Mouse (Mus musculus): ENCODE measurements around the gene Pip5k1a. TPM values are rescaled to one million over a fixed set of nuclear protein-coding genes. Genes with fewer than 3 reads are reported as not detected.
"Not testable (repeated sequence)": the region's sequence is repeated elsewhere in the genome, so short reads cannot be mapped to it uniquely, and the experiment has no call there.

The Pip5k1a gene
- polyA plus RNA-seq, 1 experiment from 2014 or later: 12.7 TPM

GRCm38 (mm10) chr3:95140289-95140595 is 33.5 kb upstream of the Pip5k1a start:
- no peaks in the 10 kb centered on the region for H3K9me3 ChIP-seq (ENCODE audit: control insufficient read depth, low read length)
- H3K4me1 ChIP-seq (ENCODE audit: control insufficient read depth in 2 of 2, insufficient read depth in 2 of 2, low read length in 2 of 2): peaks cover 0 to 7% of the 10 kb centered on the region in 2 experiments; a peak in 2 of 4 replicates
- peak overlapping the region; percentile 52 for H3K4me2 ChIP-seq (ENCODE audit: low read length)
- H3K27ac ChIP-seq (replicated peaks in 1 of 2; ENCODE audit: control insufficient read depth in 1 of 2, insufficient read depth in 1 of 2, low read depth in 2 of 2, low read length in 2 of 2): no peak overlapping the region
- H3K4me3 ChIP-seq (ENCODE audit: control insufficient read depth in 1 of 2, insufficient read depth in 1 of 2, low read depth in 1 of 2, low read length in 2 of 2): peak overlapping the region in 1 of 2 experiments; percentile 13; a peak in 1 of 4 replicates
- no peaks in the 10 kb centered on the region for H3K27me3 ChIP-seq (ENCODE audit: control insufficient read depth, insufficient read depth, low read length)
- peaks cover 9% of the 10 kb centered on the region; the same call in 1 of the 2 replicates for H3K36me3 ChIP-seq (ENCODE audit: control insufficient read depth, insufficient read depth, low read length)
- no peak for ATAC-seq (ENCODE audit: insufficient number of reproducible peaks, insufficient read depth, low FRiP score, low read depth)
- 0 out of 2 replicates have a peak overlapping the region, but pooled peaks have one; percentile 30 for H3K9ac ChIP-seq (ENCODE audit: low read length)
- WGBS: 44% methylated on average over 18 of the region's 18 CpGs

- no peaks in the 10 kb centered on the region for H3K9me3 ChIP-seq (ENCODE audit: control insufficient read depth, low read length)
- H3K36me3 ChIP-seq (ENCODE audit: control insufficient read depth, insufficient read depth, low read length): peaks cover 9% of the 10 kb centered on the region; the same call in 1 of the 2 replicates
- H3K27me3 ChIP-seq (ENCODE audit: control insufficient read depth, insufficient read depth, low read length): no peaks in the 10 kb centered on the region
- 0 out of 2 replicates have a peak overlapping the region, but pooled peaks have one; percentile 30 for H3K9ac ChIP-seq (ENCODE audit: low read length)
- WGBS: 58% methylated on average over 25 of the region's 25 CpGs
- peaks cover 0 to 12% of the 10 kb centered on the region in 2 experiments; a peak in 2 of 4 replicates for H3K4me1 ChIP-seq (ENCODE audit: control insufficient read depth in 2 of 2, insufficient read depth in 2 of 2, low read length in 2 of 2)
- ATAC-seq (ENCODE audit: insufficient number of reproducible peaks, insufficient read depth, low FRiP score, low read depth): no peak
- H3K27ac ChIP-seq (replicated peaks in 1 of 2; ENCODE audit: control insufficient read depth in 1 of 2, insufficient read depth in 1 of 2, low read depth in 2 of 2, low read length in 2 of 2): no peak overlapping the region
- H3K4me3 ChIP-seq (ENCODE audit: control insufficient read depth in 1 of 2, insufficient read depth in 1 of 2, low read depth in 1 of 2, low read length in 2 of 2): peak overlapping the region in 1 of 2 experiments; percentile 13; a peak in 1 of 4 replicates
- H3K4me2 ChIP-seq (ENCODE audit: low read length): peak overlapping the region; percentile 52
Measured at GRCm38 (mm10) chr3:95139586-95140288, 33.0 kb upstream of the Pip5k1a start.

- no peaks in the 10 kb centered on the region for H3K27me3 ChIP-seq (ENCODE audit: control insufficient read depth, insufficient read depth, low read length)
- peaks cover 5 to 17% of the 10 kb centered on the region in 2 experiments for H3K4me1 ChIP-seq (ENCODE audit: control insufficient read depth in 2 of 2, insufficient read depth in 2 of 2, low read length in 2 of 2)
- WGBS: 91% methylated on average over 3 of the region's 3 CpGs
- no peak overlapping the region for H3K27ac ChIP-seq (replicated peaks in 1 of 2; ENCODE audit: control insufficient read depth in 1 of 2, insufficient read depth in 1 of 2, low read depth in 2 of 2, low read length in 2 of 2)
- no peaks in the 10 kb centered on the region for H3K9me3 ChIP-seq (ENCODE audit: control insufficient read depth, low read length)
- no peak for ATAC-seq (ENCODE audit: insufficient number of reproducible peaks, insufficient read depth, low FRiP score, low read depth)
- H3K4me3 ChIP-seq (ENCODE audit: control insufficient read depth in 1 of 2, insufficient read depth in 1 of 2, low read depth in 1 of 2, low read length in 2 of 2): no peak overlapping the region
- H3K36me3 ChIP-seq (ENCODE audit: control insufficient read depth, insufficient read depth, low read length): peaks cover 17% of the 10 kb centered on the region; the same call in 1 of the 2 replicates
- no peak overlapping the region for H3K9ac ChIP-seq (ENCODE audit: low read length)
- H3K4me2 ChIP-seq (ENCODE audit: low read length): no peak overlapping the region
Measured at GRCm38 (mm10) chr3:95136336-95136735, 29.6 kb upstream of the Pip5k1a start.

GRCm38 (mm10) chr3:95135433-95136052 is 28.8 kb upstream of the Pip5k1a start:
- ATAC-seq (ENCODE audit: insufficient number of reproducible peaks, insufficient read depth, low FRiP score, low read depth): no peak
- WGBS: 74% methylated on average over 7 of the region's 7 CpGs
- no peaks in the 10 kb centered on the region for H3K9me3 ChIP-seq (ENCODE audit: control insufficient read depth, low read length)
- no peak overlapping the region for H3K9ac ChIP-seq (ENCODE audit: low read length)
- peaks cover 5 to 17% of the 10 kb centered on the region in 2 experiments for H3K4me1 ChIP-seq (ENCODE audit: control insufficient read depth in 2 of 2, insufficient read depth in 2 of 2, low read length in 2 of 2)
- H3K27me3 ChIP-seq (ENCODE audit: control insufficient read depth, insufficient read depth, low read length): no peaks in the 10 kb centered on the region
- no peak overlapping the region for H3K27ac ChIP-seq (replicated peaks in 1 of 2; ENCODE audit: control insufficient read depth in 1 of 2, insufficient read depth in 1 of 2, low read depth in 2 of 2, low read length in 2 of 2)
- H3K4me3 ChIP-seq (ENCODE audit: control insufficient read depth in 1 of 2, insufficient read depth in 1 of 2, low read depth in 1 of 2, low read length in 2 of 2): peak overlapping the region in 1 of 2 experiments; percentile 35; a peak in 1 of 4 replicates
- H3K4me2 ChIP-seq (ENCODE audit: low read length): peak overlapping the region; percentile 70
- H3K36me3 ChIP-seq (ENCODE audit: control insufficient read depth, insufficient read depth, low read length): peaks cover 20% of the 10 kb centered on the region; the same call in 1 of the 2 replicates

GRCm38 (mm10) chr3:95135023-95135422 is 28.3 kb upstream of the Pip5k1a start:
- Histone ChIP-seq H3K27ac (replicated peaks in 1 of 2; ENCODE audit: control insufficient read depth in 1 of 2, insufficient read depth in 1 of 2, low read depth in 2 of 2, low read length in 2 of 2) (peak overlapping the region in 1 of 2 experiments; percentile 33; a peak in 1 of 4 replicates), H3K9me3 (ENCODE audit: control insufficient read depth, low read length) (no peaks in the 10 kb centered on the region), H3K9ac (ENCODE audit: low read length) (peak overlapping the region; percentile 59), H3K36me3 (ENCODE audit: control insufficient read depth, insufficient read depth, low read length) (peaks cover 19% of the 10 kb centered on the region), H3K4me1 (ENCODE audit: control insufficient read depth in 2 of 2, insufficient read depth in 2 of 2, low read length in 2 of 2) (peaks cover 5 to 17% of the 10 kb centered on the region in 2 experiments), H3K4me2 (ENCODE audit: low read length) (peak overlapping the region; percentile 70), H3K4me3 (ENCODE audit: control insufficient read depth in 1 of 2, insufficient read depth in 1 of 2, low read depth in 1 of 2, low read length in 2 of 2) (peak overlapping the region; percentile 27 to 35), H3K27me3 (ENCODE audit: control insufficient read depth, insufficient read depth, low read length) (no peaks in the 10 kb centered on the region)
- no peak for ATAC-seq (ENCODE audit: insufficient number of reproducible peaks, insufficient read depth, low FRiP score, low read depth)
- 18% methylated on average over 6 of the region's 6 CpGs for WGBS

- H3K4me1 ChIP-seq (ENCODE audit: control insufficient read depth in 2 of 2, insufficient read depth in 2 of 2, low read length in 2 of 2): peaks cover 5 to 17% of the 10 kb centered on the region in 2 experiments
- not testable (repeated sequence) for H3K9me3 ChIP-seq (ENCODE audit: control insufficient read depth, low read length); H3K27me3 ChIP-seq (ENCODE audit: control insufficient read depth, insufficient read depth, low read length); H3K27ac ChIP-seq (replicated peaks in 1 of 2; ENCODE audit: control insufficient read depth in 1 of 2, insufficient read depth in 1 of 2, low read depth in 2 of 2, low read length in 2 of 2); H3K9ac ChIP-seq (ENCODE audit: low read length)
- peak overlapping the region; percentile 80; the same call in 1 of the 2 replicates for H3K4me2 ChIP-seq (ENCODE audit: low read length)
- peak; percentile 32 for ATAC-seq (ENCODE audit: insufficient number of reproducible peaks, insufficient read depth, low FRiP score, low read depth)
- H3K4me3 ChIP-seq (ENCODE audit: control insufficient read depth in 1 of 2, insufficient read depth in 1 of 2, low read depth in 1 of 2, low read length in 2 of 2): peak overlapping the region in 1 of 2 experiments; percentile 61; a peak in 2 of 4 replicates
- H3K36me3 ChIP-seq (ENCODE audit: control insufficient read depth, insufficient read depth, low read length): peaks cover 28% of the 10 kb centered on the region
- WGBS: no CpG with 5 or more reads among the region's 12 CpGs
Measured at GRCm38 (mm10) chr3:95134133-95134532, 27.4 kb upstream of the Pip5k1a start.

- Histone ChIP-seq H3K36me3 (ENCODE audit: control insufficient read depth, insufficient read depth, low read length) (peaks cover 32% of the 10 kb centered on the region), H3K27ac (replicated peaks in 1 of 2; ENCODE audit: control insufficient read depth in 1 of 2, insufficient read depth in 1 of 2, low read depth in 2 of 2, low read length in 2 of 2) (peak within 1 kb of the TSS; percentile 68 to 69), H3K4me1 (ENCODE audit: control insufficient read depth in 2 of 2, insufficient read depth in 2 of 2, low read length in 2 of 2) (peaks cover 5 to 17% of the 10 kb centered on the region in 2 experiments), H3K9ac (ENCODE audit: low read length) (peak within 1 kb of the TSS; percentile 89), H3K4me2 (ENCODE audit: low read length) (peak within 1 kb of the TSS; percentile 80), H3K4me3 (ENCODE audit: control insufficient read depth in 1 of 2, insufficient read depth in 1 of 2, low read depth in 1 of 2, low read length in 2 of 2) (peak within 1 kb of the TSS; percentile 61 to 66), H3K9me3 (ENCODE audit: control insufficient read depth, low read length) (no peaks in the 10 kb centered on the region), H3K27me3 (ENCODE audit: control insufficient read depth, insufficient read depth, low read length) (no peaks in the 10 kb centered on the region)
- under 1% methylated on average over 20 of the region's 20 CpGs for WGBS
- peak; percentile 83 for ATAC-seq (ENCODE audit: insufficient number of reproducible peaks, insufficient read depth, low FRiP score, low read depth)
Measured at GRCm38 (mm10) chr3:95133680-95134101, 27.0 kb upstream of the Pip5k1a start, which contains the start of the genes Scnm1 and Lysmd1. Scnm1 (minus strand) TSS chr3:95134011. Lysmd1 (plus strand) TSS chr3:95134088.
